Mouse (Mus musculus) embryonic facial prominence, embryonic 15.5 days (tissue): ENCODE measurements around the gene Palm3. TPM values are rescaled to one million over a fixed set of nuclear protein-coding genes. Genes with fewer than 3 reads are reported as not detected.
A peak's percentile ranks its signal among the peaks of the same experiment; 100 is the strongest.

Source experiments
- ATAC-seq: fragments of 200-750 bp; cut with Nextera tagmentation; 2 replicates; pipeline ENCODE4 v1.8.0; 2017; ENCODE audit warnings: low read depth, moderate TSS enrichment; ENCODE audit not compliant: insufficient number of reproducible peaks, low FRiP score, low TSS enrichment
- H3K27ac ChIP-seq: fragments of 300-500 bp; sonication (generic); replicated peaks from 2 replicates; pipeline ENCODE4 v1.5.1; 2015; ENCODE audit warnings: mild to moderate bottlenecking, inconsistent platforms
- H3K27me3 ChIP-seq: fragments of 300-500 bp; sonication (generic); 2 replicates; pipeline ENCODE4 v1.6.1; 2015; ENCODE audit warnings: inconsistent platforms
- H3K36me3 ChIP-seq: fragments of 300-500 bp; sonication (generic); 2 replicates; pipeline ENCODE4 v1.6.1; 2015; ENCODE audit warnings: mild to moderate bottlenecking, inconsistent platforms
- H3K4me1 ChIP-seq: fragments of 300-500 bp; sonication (generic); 2 replicates; pipeline ENCODE4 v1.6.1; 2015; ENCODE audit warnings: inconsistent platforms
- H3K4me2 ChIP-seq: fragments of 300-500 bp; sonication (generic); replicated peaks from 2 replicates; pipeline ENCODE4 v1.6.1; 2015; ENCODE audit warnings: mild to moderate bottlenecking, inconsistent platforms
- H3K4me3 ChIP-seq: fragments of 300-500 bp; sonication (generic); replicated peaks from 2 replicates; pipeline ENCODE4 v1.5.1; 2015; ENCODE audit warnings: mild to moderate bottlenecking, inconsistent platforms
- H3K9ac ChIP-seq: fragments of 300-500 bp; sonication (generic); 2 replicates; pipeline ENCODE4 v1.6.1; 2015; ENCODE audit warnings: inconsistent platforms
- H3K9me3 ChIP-seq: fragments of 300-500 bp; sonication (generic); replicated peaks from 2 replicates; pipeline ENCODE4 v1.6.1; 2016; ENCODE audit warnings: inconsistent platforms
- WGBS: fragments of 180-500 bp; shearing (Covaris S2); methylation state at CpG from one replicate; pipeline ENCODE4 v1.1.7; 2015; 5-methylcytosine and 5-hydroxymethylcytosine counted together
- polyA plus RNA-seq: library from polyadenylated mRNA; unstranded; fragments of >200 nt; fragmentation: Nextera tagmentation; extraction: Ambion mirVana; gene quantifications from 2 replicates; pipeline ENCODE4 v1.2.1, GENCODE M21; 2015

Gene Palm3
- polyA plus RNA-seq, 1 experiment from 2014 or later, result 6.5 TPM

- ATAC-seq, result no peak
- no peaks in the 10 kb centered on the region for H3K36me3 ChIP-seq
- peaks cover 13% of the 10 kb centered on the region; the same call in 1 of the 2 replicates for H3K27me3 ChIP-seq
- no peak overlapping the region for H3K9ac ChIP-seq
- 14% methylated on average over 10 of the region's 10 CpGs for WGBS
- H3K4me2 ChIP-seq, result no peak overlapping the region
- no peak overlapping the region for H3K27ac ChIP-seq
- no peak overlapping the region for H3K4me3 ChIP-seq
- no peaks in the 10 kb centered on the region for H3K9me3 ChIP-seq
- H3K4me1 ChIP-seq, result peaks cover 16% of the 10 kb centered on the region
Observed at GRCm38 (mm10) chr8:84027449-84027848, 6.2 kb downstream of the Palm3 start.

- ATAC-seq, result no peak
- Histone ChIP-seq H3K9me3 (no peaks in the 10 kb centered on the region), H3K4me3 (no peak overlapping the region), H3K36me3 (no peaks in the 10 kb centered on the region), H3K4me2 (no peak overlapping the region), H3K4me1 (peaks cover 16% of the 10 kb centered on the region), H3K27ac (no peak overlapping the region), H3K9ac (no peak overlapping the region), H3K27me3 (peaks cover 13% of the 10 kb centered on the region; the same call in 1 of the 2 replicates)
- WGBS, result 87% methylated on average over 5 of the region's 5 CpGs
Observed at GRCm38 (mm10) chr8:84029272-84029671, 8.0 kb downstream of the Palm3 start.

- no peak for ATAC-seq
- H3K9me3 ChIP-seq, result no peaks in the 10 kb centered on the region
- H3K9ac ChIP-seq, result no peak overlapping the region
- H3K27ac ChIP-seq, result no peak overlapping the region
- no peaks in the 10 kb centered on the region for H3K36me3 ChIP-seq
- H3K4me2 ChIP-seq, result no peak overlapping the region
- no peaks in the 10 kb centered on the region for H3K27me3 ChIP-seq
- H3K4me3 ChIP-seq, result no peak overlapping the region
- H3K4me1 ChIP-seq, result no peaks in the 10 kb centered on the region
- WGBS, result 70% methylated on average over 4 of the region's 4 CpGs
Observed at GRCm38 (mm10) chr8:84032777-84033176, 11.5 kb downstream of the Palm3 start.

GRCm38 (mm10) chr8:84038015-84038414 lies 16.7 kb downstream of the Palm3 start:
- no peak overlapping the region for H3K27ac ChIP-seq
- no peak for ATAC-seq
- H3K9ac ChIP-seq, result no peak overlapping the region
- H3K4me1 ChIP-seq, result peaks cover 13% of the 10 kb centered on the region
- no peak overlapping the region for H3K4me3 ChIP-seq
- WGBS, result 75% methylated on average over 5 of the region's 5 CpGs
- peaks cover 31% of the 10 kb centered on the region for H3K27me3 ChIP-seq
- no peak overlapping the region for H3K4me2 ChIP-seq
- no peaks in the 10 kb centered on the region for H3K36me3 ChIP-seq
- H3K9me3 ChIP-seq, result no peaks in the 10 kb centered on the region

GRCm38 (mm10) chr8:84039050-84039449 lies 17.8 kb downstream of the Palm3 start:
- Histone ChIP-seq H3K4me1 (peaks cover 15% of the 10 kb centered on the region), H3K4me3 (no peak overlapping the region), H3K4me2 (no peak overlapping the region), H3K9ac (no peak overlapping the region), H3K27me3 (peaks cover 42% of the 10 kb centered on the region), H3K27ac (no peak overlapping the region), H3K9me3 (no peaks in the 10 kb centered on the region), H3K36me3 (no peaks in the 10 kb centered on the region)
- no peak for ATAC-seq
- WGBS, result 4% methylated on average over 5 of the region's 5 CpGs

- ATAC-seq, result peak; percentile 48
- Histone ChIP-seq H3K27ac (no peak within 1 kb of the TSS), H3K4me2 (peak within 1 kb of the TSS; percentile 80), H3K9me3 (no peaks in the 10 kb centered on the region), H3K27me3 (peaks cover 61% of the 10 kb centered on the region), H3K4me3 (peak within 1 kb of the TSS; percentile 40), H3K9ac (peak within 1 kb of the TSS; percentile 16; the same call in 1 of the 2 replicates), H3K4me1 (peaks cover 15% of the 10 kb centered on the region), H3K36me3 (no peaks in the 10 kb centered on the region)
- WGBS, result 2% methylated on average over 40 of the region's 40 CpGs
Observed at GRCm38 (mm10) chr8:84042066-84042947, 21.0 kb downstream of the Palm3 start, which contains the start of gene Il27ra. Gene Il27ra, minus strand, starts transcription at chr8:84042589.

- Histone ChIP-seq H3K27ac (no peak overlapping the region), H3K4me3 (peak overlapping the region; percentile 40), H3K9ac (no peak overlapping the region), H3K9me3 (no peaks in the 10 kb centered on the region), H3K4me1 (peaks cover 15% of the 10 kb centered on the region), H3K4me2 (peak overlapping the region; percentile 80), H3K27me3 (peaks cover 61% of the 10 kb centered on the region), H3K36me3 (no peaks in the 10 kb centered on the region)
- WGBS, result 27% methylated on average over 12 of the region's 12 CpGs
- no peak for ATAC-seq
Observed at GRCm38 (mm10) chr8:84042948-84043342, 21.7 kb downstream of the Palm3 start.

GRCm38 (mm10) chr8:84044103-84044502 lies 22.8 kb downstream of the Palm3 start:
- Histone ChIP-seq H3K4me3 (no peak overlapping the region), H3K9me3 (no peaks in the 10 kb centered on the region), H3K4me1 (peaks cover 15% of the 10 kb centered on the region), H3K27me3 (peaks cover 59% of the 10 kb centered on the region), H3K9ac (no peak overlapping the region), H3K36me3 (no peaks in the 10 kb centered on the region), H3K4me2 (no peak overlapping the region), H3K27ac (no peak overlapping the region)
- no peak for ATAC-seq
- 6% methylated on average over 7 of the region's 7 CpGs for WGBS

- Histone ChIP-seq H3K27ac (no peak within 1 kb of the TSS), H3K9ac (no peak within 1 kb of the TSS), H3K9me3 (no peaks in the 10 kb centered on the region), H3K4me2 (no peak within 1 kb of the TSS), H3K4me1 (peaks cover 15% of the 10 kb centered on the region), H3K4me3 (no peak within 1 kb of the TSS), H3K27me3 (peaks cover 59% of the 10 kb centered on the region), H3K36me3 (no peaks in the 10 kb centered on the region)
- ATAC-seq, result no peak
- WGBS, result 9% methylated on average over 9 of the region's 9 CpGs
Observed at GRCm38 (mm10) chr8:84044900-84045299, 23.6 kb downstream of the Palm3 start, which contains the start of gene Rln3. Gene Rln3, minus strand, starts transcription at chr8:84045000.

- Histone ChIP-seq H3K4me1 (peaks cover 15% of the 10 kb centered on the region), H3K27ac (no peak overlapping the region), H3K36me3 (no peaks in the 10 kb centered on the region), H3K4me3 (no peak overlapping the region), H3K4me2 (no peak overlapping the region), H3K9me3 (no peaks in the 10 kb centered on the region), H3K27me3 (peaks cover 45% of the 10 kb centered on the region), H3K9ac (no peak overlapping the region)
- WGBS, result 78% methylated on average over 3 of the region's 3 CpGs
- ATAC-seq, result no peak
Observed at GRCm38 (mm10) chr8:84046505-84046904, 25.2 kb downstream of the Palm3 start.

GRCm38 (mm10) chr8:84048171-84048570 lies 26.9 kb downstream of the Palm3 start:
- Histone ChIP-seq H3K4me3 (no peak overlapping the region), H3K27ac (no peak overlapping the region), H3K9ac (no peak overlapping the region), H3K27me3 (peaks cover 28% of the 10 kb centered on the region), H3K9me3 (no peaks in the 10 kb centered on the region), H3K4me1 (peaks cover under 1% of the 10 kb centered on the region; the same call in 1 of the 2 replicates), H3K4me2 (no peak overlapping the region), H3K36me3 (no peaks in the 10 kb centered on the region)
- no peak for ATAC-seq
- 54% methylated on average over 5 of the region's 5 CpGs for WGBS
